Mouse (Mus musculus): Measurements from ENCODE around the gene Ntf5.
"Not testable (repeated sequence)": the region's sequence is repeated elsewhere in the genome, so short reads cannot be mapped to it uniquely, and the experiment has no call there.

The Ntf5 gene

DNA sequence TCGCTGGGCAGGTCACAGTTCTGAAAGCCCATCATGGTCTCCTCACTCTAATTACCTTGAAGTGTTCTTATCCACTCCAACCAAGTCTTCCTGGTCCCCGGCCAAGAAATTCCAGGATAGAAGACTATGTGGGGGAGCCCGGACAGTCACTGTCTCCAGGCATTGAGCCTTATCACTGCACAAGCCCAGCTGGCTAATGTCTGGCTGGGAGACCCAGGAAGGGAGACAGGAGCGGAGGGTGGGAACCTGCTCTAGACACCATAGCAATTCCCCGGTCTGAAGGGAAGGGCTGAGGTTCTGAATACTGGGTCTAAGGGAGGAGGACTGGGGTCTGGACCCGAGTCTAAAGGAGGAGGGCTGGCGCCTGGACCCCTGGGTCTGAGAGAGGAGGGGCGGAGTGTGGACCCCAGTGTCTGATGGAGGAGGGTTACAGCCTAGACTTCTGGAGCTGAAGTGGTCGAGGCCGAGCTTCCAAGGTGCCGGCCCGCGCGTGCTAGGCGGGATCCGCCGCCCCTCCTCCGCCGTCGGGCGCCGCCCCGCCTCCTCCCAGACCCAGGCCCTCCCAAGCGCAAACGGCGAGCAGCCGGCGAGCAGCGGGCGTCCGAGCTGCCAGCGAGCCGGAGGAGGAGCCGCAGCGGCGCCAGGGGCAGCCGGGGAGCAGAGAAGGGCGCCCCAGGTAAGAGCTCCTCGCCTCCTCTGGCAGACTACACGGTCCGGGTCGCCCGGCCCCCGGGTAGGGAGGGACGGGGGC lies at the start of gene Ntf5:
Ntf5 (plus strand) TSS at position 583 of the 751 bp plus-strand sequence.
- DNase-seq (ENCODE audit: extremely low spot score, low spot score) = peak; percentile 55

DNA sequence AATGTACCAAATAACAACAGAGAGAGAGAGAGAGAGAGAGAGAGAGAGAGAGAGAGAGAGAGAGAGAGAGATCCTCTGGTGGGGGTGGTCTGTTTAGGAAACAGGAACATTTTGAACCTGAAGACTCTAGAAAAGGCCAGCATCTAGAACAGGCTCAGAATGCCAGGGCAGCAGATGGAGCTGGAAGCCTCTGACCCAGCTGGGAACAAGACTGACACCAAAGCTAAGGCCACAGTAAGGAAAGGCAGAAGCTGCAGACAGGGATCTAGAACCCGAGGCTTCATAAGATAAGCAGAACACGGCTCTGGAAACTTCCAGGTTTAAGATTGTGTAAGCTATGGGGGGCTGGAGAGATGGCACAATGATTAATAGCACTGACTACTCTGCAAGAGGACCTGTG lies 49.5 kb upstream of the Ntf5 start:
- no peak for DNase-seq (ENCODE audit: extremely low spot score, low spot score)

DNA sequence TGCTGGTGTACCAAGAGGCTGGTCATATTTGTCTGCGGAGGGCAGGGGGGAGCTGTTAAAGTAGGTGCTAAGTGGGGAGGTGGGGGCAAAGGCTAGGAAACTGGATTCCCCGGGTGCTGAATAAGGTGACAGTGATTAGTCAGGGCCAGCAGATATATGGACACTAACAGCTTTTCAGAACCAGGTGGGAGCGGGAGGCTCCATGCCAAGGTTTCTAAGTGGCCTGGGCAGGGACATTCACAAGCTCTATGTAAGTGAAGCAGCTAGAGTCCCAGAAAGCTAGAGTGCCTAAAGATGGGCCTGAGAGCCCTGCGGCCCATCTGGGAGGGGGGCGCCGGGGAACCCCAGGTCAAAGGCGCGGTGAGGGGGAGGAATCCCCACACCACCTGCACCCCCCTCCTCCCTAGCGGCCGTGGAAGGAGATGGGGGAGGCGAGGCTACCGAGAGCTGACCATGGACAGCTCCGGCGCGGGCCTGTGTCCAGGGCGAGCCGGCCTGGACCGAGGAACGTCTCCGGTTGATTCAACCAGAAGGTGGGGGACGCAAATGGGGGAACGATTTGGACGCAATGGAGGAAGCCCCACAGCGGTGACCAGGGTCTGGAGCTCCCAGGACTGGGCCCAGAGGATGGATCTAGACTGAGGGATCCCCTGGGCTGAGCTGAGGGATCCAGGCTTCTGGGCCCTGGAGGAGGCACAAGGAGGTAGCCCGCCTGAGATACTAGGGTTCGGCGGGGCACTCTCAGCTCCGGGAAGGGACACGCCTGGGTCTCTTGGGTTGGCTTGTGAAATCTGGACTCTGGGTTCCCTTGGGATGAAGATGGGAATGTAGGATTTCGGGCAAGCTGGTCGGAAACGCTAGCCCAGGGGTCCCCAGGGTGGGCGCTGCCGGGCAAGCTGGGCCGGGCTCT lies 47.5 kb upstream of the Ntf5 start:
- peak; percentile 65 for DNase-seq (ENCODE audit: extremely low spot score, low spot score)

DNA sequence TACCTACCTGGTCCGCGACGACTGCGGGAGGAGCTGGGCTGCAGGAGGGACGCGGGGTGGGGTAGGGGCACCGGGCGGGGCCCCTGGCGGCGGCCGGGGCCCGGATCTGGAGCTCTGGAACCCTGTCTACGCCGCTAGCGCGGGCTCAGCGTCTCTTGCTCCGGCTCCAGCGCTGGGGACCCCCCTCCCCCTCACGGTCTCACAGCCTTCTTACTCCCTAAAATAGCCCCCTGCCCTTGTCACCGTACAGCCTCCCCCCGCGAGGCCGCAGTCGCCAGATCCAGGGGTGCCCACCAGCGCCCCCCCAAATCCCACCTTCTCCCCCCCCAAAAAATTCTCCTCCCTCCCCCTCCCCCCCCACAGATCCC lies 46.9 kb upstream of the Ntf5 start, which contains the start of gene Ppfia3:
Ppfia3 (minus strand) TSS at position 368 of the 368 bp plus-strand sequence.
- no peak for DNase-seq (ENCODE audit: extremely low spot score, low spot score)

DNA sequence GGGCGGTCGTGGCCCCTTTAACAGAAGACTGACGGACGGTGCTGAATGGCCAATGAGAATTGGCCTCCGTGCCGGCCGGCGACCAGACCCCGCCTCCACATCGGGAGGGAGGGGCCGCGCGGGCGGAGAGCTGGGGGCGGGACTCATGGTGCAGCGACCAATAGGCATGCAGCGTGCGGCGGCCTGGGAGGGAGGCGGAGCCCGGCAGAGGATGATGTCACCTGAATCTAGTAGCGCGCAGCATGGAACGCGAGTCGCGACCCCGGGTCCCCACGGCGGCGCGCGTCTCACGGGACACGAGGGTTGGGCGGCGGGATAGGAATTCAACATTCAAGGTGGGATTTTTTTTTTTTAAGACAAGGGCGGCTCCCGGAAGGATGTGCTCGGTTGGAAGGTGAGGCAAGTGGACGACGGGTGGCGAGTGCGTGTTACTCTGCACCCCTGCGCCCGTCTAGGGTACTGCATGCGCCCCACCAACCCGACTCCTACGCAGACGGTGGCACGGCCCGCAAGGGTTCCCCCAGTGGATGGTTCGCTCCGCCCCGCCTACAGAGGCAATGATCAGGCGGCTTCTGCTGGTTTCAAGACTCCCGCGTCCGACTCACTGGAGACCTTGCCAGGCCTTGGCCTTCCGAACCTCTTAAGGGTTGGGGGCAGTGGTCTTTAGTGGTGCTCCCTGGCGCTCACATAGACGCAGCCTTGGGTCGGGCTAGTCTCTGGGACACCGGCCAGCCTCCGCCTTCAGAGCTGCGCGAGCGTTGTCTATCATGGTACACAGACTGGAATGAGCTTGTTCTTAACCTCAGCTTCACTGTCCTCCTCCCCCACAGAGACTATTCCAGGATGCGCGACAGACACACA lies 46.2 kb upstream of the Ntf5 start:
- DNase-seq (ENCODE audit: extremely low spot score, low spot score) = peak; percentile 98

DNA sequence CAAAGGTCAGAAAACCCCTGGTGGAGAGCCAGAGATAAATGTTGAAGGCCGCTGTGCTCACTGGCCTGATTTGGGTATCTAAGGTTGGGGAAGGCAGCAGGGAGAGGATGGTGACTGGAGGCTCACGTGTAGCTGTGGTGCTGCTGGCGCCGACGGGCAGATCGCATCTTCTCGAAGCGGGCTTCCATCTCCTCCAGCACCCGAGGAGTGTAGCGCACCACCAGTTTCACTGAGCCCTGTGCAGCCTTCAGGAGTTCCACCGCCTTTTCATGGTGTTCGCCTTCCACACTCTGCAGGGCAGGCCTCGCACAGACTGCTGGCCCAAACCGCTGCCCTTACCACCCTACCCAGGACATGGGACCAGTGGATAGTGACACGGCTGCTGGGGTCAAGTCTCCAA lies 45.3 kb upstream of the Ntf5 start:
- DNase-seq (ENCODE audit: extremely low spot score, low spot score) = no peak

DNA sequence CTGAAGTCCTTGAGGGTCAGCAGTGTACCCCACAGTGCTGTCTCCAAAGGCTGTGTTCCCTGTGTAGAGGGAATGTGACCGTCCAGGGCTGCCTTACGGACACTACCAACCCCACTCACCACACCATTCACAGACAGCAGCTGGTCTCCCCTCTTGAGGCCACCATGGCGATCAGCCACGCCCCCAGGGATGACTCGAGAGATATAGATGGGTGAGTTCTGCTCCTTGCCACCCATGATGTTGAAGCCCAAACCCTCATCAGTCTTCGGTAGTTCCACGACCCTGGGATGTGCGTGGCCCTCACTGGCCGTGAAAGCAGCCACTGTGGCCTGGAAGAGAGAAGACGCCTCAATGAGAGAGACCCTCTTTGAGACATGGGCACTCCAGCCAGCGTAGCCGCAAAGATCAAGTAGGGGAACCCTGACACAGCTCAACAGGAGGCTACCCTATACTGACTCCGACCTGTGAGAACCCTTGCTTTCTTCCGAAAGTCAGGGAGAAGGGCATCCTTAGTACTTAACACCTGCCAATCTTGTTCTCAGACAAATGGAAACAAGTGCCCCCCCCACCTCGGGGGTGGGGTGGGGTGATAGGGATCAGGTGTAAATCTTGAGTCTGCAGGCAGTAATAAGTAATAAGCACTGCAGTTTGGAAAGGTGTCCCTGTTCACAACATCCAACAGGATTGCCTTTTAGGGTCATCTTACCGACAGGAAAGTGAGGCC lies 44.3 kb upstream of the Ntf5 start:
- no peak for DNase-seq (ENCODE audit: extremely low spot score, low spot score)

DNA sequence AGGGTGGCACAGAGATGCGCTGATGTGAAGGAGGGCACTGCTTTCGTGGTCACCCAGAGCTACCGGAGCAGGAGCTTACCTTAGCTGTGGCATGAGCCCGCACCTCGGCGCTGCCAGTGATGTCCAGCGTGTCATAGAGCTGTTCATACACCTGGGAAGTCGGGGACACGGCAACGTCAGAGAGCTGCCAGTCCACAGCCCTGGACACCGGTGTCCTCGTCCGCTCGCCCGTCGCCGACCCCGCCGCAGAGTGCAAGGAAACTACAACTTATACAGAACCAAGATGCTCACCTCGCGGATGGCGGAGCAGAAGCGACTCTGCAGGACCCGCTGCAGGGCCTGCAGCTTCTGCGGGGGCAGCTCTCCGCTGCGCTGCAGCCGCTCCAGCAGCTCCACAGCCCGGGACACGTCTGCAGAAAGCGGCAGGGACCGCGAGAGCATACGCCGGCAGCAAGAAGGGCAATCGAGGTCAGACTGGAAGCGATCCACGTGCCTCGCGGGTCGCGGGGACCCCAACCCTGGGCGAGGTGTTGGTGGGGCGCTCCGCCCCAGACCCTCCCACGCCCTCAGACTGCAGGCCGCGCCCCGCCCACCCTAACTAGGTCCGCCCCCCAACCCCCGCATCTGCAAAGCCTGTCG lies 43.5 kb upstream of the Ntf5 start:
- no peak for DNase-seq (ENCODE audit: extremely low spot score, low spot score)

DNA sequence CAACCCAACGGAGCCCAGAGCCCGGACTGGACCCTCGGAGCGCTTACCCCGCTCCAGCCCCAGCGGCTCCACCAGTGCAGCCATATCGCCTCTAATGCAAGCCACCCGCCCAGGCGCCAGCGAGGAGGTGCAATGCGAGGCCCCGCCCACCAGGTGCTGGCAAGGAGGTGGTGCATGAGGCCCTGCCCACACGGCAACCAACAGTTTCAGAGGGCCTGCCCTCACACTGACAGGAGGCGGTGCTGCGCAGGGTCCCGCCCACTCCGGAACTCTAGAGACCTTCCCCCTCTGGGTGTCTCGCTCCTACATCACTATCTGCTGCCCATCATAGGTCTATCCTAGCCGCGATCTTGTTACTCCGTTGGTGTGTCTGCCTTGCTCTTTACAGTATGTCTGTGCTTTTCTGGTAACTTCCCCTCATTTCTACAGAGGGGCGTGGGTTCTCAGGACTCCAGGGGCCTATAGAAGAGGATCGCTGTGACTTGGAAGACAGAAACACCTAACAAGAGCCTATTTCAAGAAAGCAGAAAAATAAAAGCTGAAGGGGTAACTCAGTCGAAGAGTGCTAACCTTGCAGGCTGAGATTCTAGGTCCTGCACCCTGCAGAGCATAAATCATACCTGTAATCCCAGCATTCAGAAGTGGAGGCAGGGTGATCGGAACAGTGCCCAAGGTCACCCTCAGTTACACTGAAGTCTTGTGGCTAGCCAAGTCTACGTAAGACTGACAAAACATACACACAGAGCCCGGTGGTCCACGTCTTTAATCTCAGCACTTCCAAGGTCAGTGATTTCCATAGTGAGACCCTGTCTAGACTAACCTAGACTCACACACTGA lies 42.8 kb upstream of the Ntf5 start, which contains the start of gene Lin7b:
Lin7b (minus strand) TSS at position 109 of the 837 bp plus-strand sequence.
- DNase-seq (ENCODE audit: extremely low spot score, low spot score) = peak; percentile 87

DNA sequence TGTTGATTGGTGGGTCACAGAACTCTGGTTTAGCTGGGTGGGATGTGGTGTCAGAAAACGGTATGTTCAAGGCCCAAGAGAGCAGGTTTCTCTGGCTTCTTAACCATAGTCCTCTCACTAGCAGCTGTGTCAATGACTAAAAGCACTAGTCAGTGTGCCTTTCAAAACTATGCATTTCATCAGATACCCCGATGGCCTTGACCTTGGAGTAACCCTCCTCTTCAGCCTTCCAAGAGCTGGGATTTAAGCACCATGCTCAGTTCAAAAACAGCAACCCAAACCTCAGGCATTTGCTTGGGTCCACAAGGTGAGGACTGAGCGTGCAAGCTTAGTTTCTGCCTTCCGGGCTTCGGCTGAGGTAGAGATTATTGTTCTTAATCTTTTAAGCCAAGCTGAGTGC lies 41.1 kb upstream of the Ntf5 start:
- no peak for DNase-seq (ENCODE audit: extremely low spot score, low spot score)

DNA sequence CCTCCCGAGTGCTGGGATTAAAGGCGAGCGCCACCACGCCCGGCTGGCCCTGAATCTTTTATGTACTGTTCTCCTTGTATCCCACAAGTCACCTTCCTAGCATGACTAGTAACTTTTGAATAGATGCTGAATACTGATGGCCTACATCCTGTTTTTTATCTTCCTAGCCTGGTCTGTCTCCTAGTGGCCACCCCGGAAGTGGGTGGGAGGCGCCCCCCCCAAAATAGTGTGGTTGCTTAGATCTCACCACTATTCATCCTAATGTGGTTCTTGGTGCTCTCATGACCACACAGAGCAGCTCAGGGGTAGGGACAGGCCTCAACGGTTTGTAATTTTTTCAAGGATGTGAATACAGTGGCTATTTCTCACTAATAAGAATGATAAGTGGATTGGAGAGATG lies 38.9 kb upstream of the Ntf5 start:
- no peak for DNase-seq (ENCODE audit: extremely low spot score, low spot score)

DNA sequence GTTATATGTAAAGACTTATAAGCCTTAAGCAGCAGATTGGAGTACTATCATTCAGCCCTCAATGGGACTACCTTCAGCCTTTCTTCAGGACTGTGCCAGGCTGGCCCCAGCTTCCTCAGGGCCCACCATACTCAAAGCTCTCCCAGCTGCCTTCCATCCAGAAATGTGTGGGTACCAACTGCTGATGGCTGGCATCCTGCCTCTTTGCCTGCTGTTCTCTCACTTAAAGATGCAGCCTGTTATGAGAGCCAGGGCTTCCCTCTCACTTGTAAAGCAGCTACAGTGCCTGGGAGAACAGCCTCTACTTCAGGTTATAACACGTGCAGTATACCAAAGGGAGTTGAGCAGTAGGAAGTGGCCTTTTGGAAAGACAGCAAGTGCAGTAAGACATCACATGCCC lies 37.4 kb upstream of the Ntf5 start:
- no peak for DNase-seq (ENCODE audit: extremely low spot score, low spot score)

DNA sequence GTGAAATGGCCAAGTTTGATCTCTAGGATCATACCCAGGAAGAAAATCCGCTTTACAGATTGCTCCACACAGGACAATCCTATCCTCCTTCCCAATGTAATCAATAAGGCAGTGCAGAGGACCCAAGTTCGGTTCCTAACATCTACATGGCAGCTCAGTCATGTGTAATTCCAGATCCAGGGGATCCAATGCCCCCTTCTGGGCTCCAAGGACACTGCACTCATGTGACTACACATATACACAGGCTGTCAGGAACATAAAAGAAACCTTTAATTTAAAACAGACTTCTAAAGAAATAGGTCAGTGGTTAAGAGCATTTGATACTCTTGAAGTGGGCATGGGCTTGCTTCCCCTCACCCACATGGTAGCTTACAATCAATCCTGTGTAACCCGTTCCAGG lies 27.4 kb upstream of the Ntf5 start:
- DNase-seq (ENCODE audit: extremely low spot score, low spot score) = no peak

DNA sequence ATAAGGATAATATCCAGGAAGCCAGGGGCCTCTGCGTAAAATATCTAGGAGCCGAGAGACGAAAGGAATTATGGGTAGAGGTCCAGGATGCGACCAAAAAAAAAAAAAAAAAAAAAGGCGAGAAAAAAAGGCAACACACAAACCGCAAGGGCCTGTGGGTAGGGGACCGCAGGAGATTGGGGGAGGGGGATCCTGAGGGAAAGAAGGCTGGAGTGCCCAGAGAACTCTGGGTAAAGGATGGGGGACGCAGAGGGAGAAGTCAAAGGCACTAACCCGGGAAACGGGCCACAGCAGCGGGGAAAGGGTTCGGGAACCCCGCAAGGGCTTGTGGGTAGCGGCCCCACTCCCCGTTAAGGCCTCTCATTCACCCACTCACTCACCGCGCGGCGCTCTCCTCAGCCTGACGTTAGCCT lies 18.4 kb upstream of the Ntf5 start:
- DNase-seq (ENCODE audit: extremely low spot score, low spot score) = no peak

DNA sequence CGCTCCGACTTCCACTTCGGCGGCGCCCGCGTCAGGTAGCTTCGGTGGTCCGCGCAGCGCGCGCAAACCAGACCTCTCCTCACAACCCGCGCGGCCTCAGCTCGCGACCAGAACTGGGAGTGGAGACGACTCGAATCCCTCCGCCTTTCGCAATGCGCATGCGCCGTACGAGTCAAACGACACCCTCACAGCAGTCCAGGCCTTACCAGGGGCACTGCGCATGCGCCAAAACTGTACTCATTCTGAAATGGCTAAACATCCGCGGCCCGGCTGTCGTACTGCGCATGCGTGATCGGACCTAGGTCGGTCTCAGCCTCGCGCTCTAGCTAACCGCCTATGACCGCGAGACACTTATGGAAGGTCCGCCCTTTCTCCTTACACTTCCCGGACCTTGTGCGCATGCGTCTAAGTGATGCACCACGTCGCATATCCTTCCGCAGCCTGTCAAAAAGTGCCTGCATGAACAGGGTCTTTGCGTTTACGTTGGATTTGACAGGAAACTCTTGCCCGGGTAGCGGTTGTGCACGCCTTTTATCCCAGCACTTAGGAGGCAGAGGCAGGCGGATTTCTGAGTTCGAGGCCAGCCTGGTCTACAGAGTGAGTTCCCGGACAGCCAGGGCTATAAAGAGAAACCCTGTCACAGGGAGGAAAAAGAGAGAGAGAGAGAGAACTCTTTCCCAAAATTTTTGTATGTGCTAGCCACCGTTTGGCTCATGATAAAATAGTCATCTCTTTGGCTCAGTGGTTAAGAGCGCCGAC lies 17.7 kb upstream of the Ntf5 start, which contains the start of gene Snrnp70:
Snrnp70 (minus strand) TSS at position 165 of the 759 bp plus-strand sequence.
- peak; percentile 100 for DNase-seq (ENCODE audit: extremely low spot score, low spot score)

DNA sequence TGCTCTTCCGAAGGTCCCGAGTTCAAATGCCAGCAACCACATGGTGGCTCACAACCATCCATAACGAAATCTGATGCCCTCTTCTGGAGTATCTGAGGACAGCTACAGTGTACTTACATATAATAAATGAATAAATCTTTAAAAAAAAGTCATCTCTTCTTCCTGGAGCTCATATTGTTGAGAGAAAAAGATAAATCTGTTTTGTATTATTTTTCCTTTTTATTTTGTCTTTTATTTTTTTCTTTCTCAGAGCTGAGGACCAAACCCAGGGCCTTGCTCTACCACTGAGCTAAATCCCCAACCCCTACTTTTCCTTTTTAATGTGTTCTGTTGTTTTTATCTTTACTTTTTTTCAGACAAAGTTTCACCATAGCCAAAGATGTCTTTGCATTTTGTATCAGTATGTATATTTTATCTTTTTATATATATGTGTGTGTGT lies 17.1 kb upstream of the Ntf5 start:
- not testable (repeated sequence) for DNase-seq (ENCODE audit: extremely low spot score, low spot score)

DNA sequence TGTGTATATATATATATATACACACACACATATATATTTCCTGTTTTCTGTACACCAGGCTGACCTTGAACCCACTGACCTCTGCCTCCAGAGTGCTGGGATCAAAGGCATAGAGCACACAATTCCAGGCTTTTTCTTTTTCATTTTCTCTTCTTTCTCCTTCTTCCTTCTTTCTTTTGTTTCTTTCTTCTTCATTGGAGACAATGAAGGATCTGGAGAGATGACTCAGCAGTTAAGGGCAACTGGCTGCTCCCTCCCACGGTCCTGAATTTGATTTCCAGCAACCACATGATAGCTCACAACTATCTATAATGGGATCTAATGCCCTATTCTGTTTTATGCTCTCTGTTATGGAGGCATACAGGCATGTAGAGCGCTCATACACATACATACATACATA lies 16.7 kb upstream of the Ntf5 start:
- DNase-seq (ENCODE audit: extremely low spot score, low spot score) = no peak

DNA sequence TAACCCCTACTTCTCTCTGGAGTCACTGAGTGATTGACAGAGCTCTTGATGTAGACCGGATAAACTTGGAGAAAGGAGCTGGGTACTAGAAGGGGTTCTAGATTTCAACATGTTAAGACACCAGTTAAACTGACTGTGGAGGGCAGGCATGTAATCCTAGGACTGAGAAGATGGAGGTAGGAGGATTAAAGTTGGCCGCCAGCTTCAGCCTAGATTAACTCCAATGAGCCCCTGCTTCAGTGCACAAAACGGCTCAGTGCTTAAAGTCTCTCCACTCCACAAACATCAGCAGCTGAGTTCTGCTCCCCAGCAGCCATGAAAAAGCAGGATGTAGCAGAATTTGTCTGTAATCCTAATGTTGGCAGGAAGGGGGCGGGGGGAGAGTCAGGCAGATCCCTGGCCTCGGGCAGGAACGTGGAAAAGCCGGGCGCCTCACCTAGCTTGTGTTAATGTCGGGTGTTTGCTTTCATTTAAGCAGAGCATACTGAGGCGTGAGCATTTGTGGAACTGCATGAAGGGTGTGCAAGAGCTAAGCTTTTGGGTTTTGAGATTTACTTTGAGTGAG lies 11.9 kb upstream of the Ntf5 start:
- DNase-seq (ENCODE audit: extremely low spot score, low spot score) = no peak

Measured in neural tube, embryonic 10.5 days (tissue).